In genomic region chr1:159234496-159234895, GRCm38 (mm10) we compare ENCODE assay signal across 8 mouse cellular contexts. TPM values are rescaled to one million over a fixed set of nuclear protein-coding genes. Genes with fewer than 3 reads are reported as not detected.
DNase-seq lines count a peak whose midpoint lies in the region; ATAC-seq lines count a peak whose summit lies in the region.

No protein-coding gene starts in this region.

- H3K4me1 ChIP-seq in heart, embryonic 15.5 days (replicated peaks), result peaks cover 23% of the 10 kb centered on the region
- H3K4me1 ChIP-seq in liver, embryonic 13.5 days (replicated peaks), result peaks cover 57% of the 10 kb centered on the region

- H3K9ac ChIP-seq in heart, embryonic 15.5 days, result no peak overlapping the region
- H3K9ac ChIP-seq in liver, embryonic 13.5 days, result peak overlapping the region; percentile 82

- ATAC-seq in heart, embryonic 15.5 days (replicated peaks; ENCODE audit: insufficient number of reproducible peaks, insufficient read depth, low FRiP score, low read depth), result no peak
- peak; percentile 73 for ATAC-seq in erythroblast, adult 5-6 weeks (replicated peaks; ENCODE audit: low FRiP score, poor library complexity, severe bottlenecking)
- peak; percentile 71 for ATAC-seq in liver, embryonic 13.5 days (ENCODE audit: low read depth)

- WGBS in heart, embryonic 15.5 days, result 67% methylated on average over 2 of the region's 2 CpGs
- WGBS in liver, embryonic 13.5 days (ENCODE audit: insufficient replicate concordance), result 23% methylated on average over 2 of the region's 2 CpGs

- no peak overlapping the region for H3K27ac ChIP-seq in heart, embryonic 15.5 days
- peak overlapping the region; percentile 89 for H3K27ac ChIP-seq in liver, embryonic 13.5 days

- DNase-seq in heart, postnatal 36 days, result no peak
- peak; percentile 42 for DNase-seq in ES-CJ7 (ENCODE audit: low read depth, low spot score)
- DNase-seq in liver, embryonic 13.5 days, result peak; percentile 64
- no peak for DNase-seq in frontal cortex, adult 2 months (ENCODE audit: extremely low spot score in 1 of 2, low spot score in 1 of 2)
- no peak for DNase-seq in right cerebral cortex, postnatal 36 days (ENCODE audit: low spot score in 2 of 2)
- DNase-seq in cerebellum, postnatal 14 days, result no peak

- H3K9me3 ChIP-seq in heart, embryonic 15.5 days (replicated peaks), result no peaks in the 10 kb centered on the region
- no peaks in the 10 kb centered on the region for H3K9me3 ChIP-seq in liver, embryonic 13.5 days (replicated peaks)

- no peaks in the 10 kb centered on the region for H3K27me3 ChIP-seq in heart, embryonic 15.5 days
- H3K27me3 ChIP-seq in liver, embryonic 13.5 days, result no peaks in the 10 kb centered on the region

- no peaks in the 10 kb centered on the region for H3K36me3 ChIP-seq in heart, embryonic 15.5 days
- H3K36me3 ChIP-seq in liver, embryonic 13.5 days, result no peaks in the 10 kb centered on the region; the same call in 1 of the 2 replicates

- H3K4me2 ChIP-seq in heart, embryonic 15.5 days, result peak overlapping the region; percentile 22
- peak overlapping the region; percentile 66 for H3K4me2 ChIP-seq in liver, embryonic 13.5 days

- intact Hi-C loops in heart, postnatal 36 days (cut with DNase I), result no loop called here

- no peak overlapping the region for H3K4me3 ChIP-seq in heart, embryonic 15.5 days
- peak overlapping the region; percentile 73 for H3K4me3 ChIP-seq in liver, embryonic 13.5 days (replicated peaks)

RNA-seq across cellular contexts. Expression of gene Cop1, which starts 2.4 kb away (rescaled TPM):
- 60.4 and 78.2 TPM in 2 replicates for polyA plus RNA-seq in heart, embryonic 15.5 days (2015; fragmentation: Nextera tagmentation; extraction: Ambion mirVana)
- 100 to 1,000 TPM; 133 to 135 TPM for total RNA-seq in heart, postnatal 36 days (2021)
- total RNA-seq in erythroblast, adult 5-6 weeks (2015; ENCODE audit: low replicate concordance), result 80.0 and 85.3 TPM in 2 replicates
- 108 and 116 TPM in 2 replicates for total RNA-seq in erythroblast, adult 5-6 weeks (2017; ENCODE audit: low replicate concordance)
- 35.3 and 41.1 TPM in 2 replicates for polyA plus RNA-seq in liver, embryonic 13.5 days (2015; fragmentation: Nextera tagmentation; extraction: Ambion mirVana)
- 92.9 and 105 TPM in 2 replicates for polyA plus RNA-seq in frontal cortex, adult 2 months (2012; rRNA removed)

Comparison
In these comparisons a context has a peak if more than half of its experiments do, and no peak if none do; other contexts are left out.
1. DNase-seq: peak in ES-CJ7 (single experiment) and liver, embryonic 13.5 days (single experiment); none in heart, postnatal 36 days (0 of 2), frontal cortex, adult 2 months (0 of 2), right cerebral cortex, postnatal 36 days (0 of 2) and cerebellum, postnatal 14 days (0 of 2).